Mouse (Mus musculus): Measurements from ENCODE around the gene Opcml.

DNA sequence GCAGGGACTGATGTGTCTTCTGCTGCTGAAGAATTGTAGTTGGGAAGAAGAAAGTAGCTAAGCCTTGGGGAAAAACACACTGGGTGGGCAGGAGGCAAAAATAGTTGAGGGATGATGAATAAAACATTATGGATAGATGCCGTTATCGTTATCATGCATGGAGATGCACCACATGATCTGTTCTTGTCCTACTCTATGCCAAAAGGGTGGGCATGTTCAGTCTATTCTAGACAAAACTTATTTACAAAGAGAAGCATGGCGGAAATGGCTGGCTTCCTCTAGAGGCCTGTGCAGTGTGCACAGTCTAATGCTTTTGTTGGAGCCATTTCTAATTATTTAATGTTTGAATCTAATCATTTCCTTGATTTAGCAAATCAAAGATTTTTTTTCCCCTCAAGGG is 293.2 kb downstream of the Opcml start:
- no peak for TF ChIP-seq MAFK (IDR thresholded peaks at IDR 0.05; ENCODE audit: insufficient read depth, low read depth, low read length)
- TF ChIP-seq HCFC1 (IDR thresholded peaks at IDR 0.05; ENCODE audit: borderline replicate concordance, insufficient read depth, low read length), result no peak
- TF ChIP-seq CHD2 (IDR thresholded peaks at IDR 0.05; ENCODE audit: low read depth, low read length), result no peak
- no peak for TF ChIP-seq ZC3H11A (IDR thresholded peaks at IDR 0.05; ENCODE audit: borderline replicate concordance, low read depth, low read length)
